Mouse (Mus musculus) lung, postnatal 0 days (tissue): ENCODE data around the gene Lurap1l. TPM values are rescaled to one million over a fixed set of nuclear protein-coding genes. Genes with fewer than 3 reads are reported as not detected.

ENCODE experiments used
- ATAC-seq: fragments of 200-750 bp; cut with Nextera tagmentation; 2 replicates; pipeline ENCODE4 v1.8.0; 2017; ENCODE audit warnings: moderate library complexity
- DNase-seq: peaks from one replicate; pipeline ENCODE4 v3.0.0-alpha.2; 2016; ENCODE audit warnings: low spot score
- H3K27ac ChIP-seq: fragments of 300-500 bp; sonication (generic); 2 replicates; pipeline ENCODE4 v1.5.1; 2014; ENCODE audit warnings: antibody characterized with exemption, mild to moderate bottlenecking, low read length, mixed read lengths
- H3K27me3 ChIP-seq: fragments of 300-500 bp; sonication (generic); replicated peaks from 2 replicates; pipeline ENCODE4 v1.6.1; 2014; ENCODE audit warnings: low read length, mixed read lengths; ENCODE audit not compliant: insufficient read depth
- H3K36me3 ChIP-seq: fragments of 300-500 bp; sonication (generic); 2 replicates; pipeline ENCODE4 v1.6.1; 2014; ENCODE audit warnings: low read length, mixed read lengths; ENCODE audit not compliant: insufficient read depth
- H3K4me1 ChIP-seq: fragments of 300-500 bp; sonication (generic); 2 replicates; pipeline ENCODE4 v1.6.1; 2014; ENCODE audit warnings: antibody characterized with exemption, low read depth, low read length, mixed read lengths; ENCODE audit not compliant: insufficient read depth
- H3K4me2 ChIP-seq: fragments of 300-500 bp; sonication (generic); replicated peaks from 2 replicates; pipeline ENCODE4 v1.6.1; 2014; ENCODE audit warnings: low read depth, mild to moderate bottlenecking, low read length, moderate library complexity, mixed read lengths
- H3K4me3 ChIP-seq: fragments of 300-500 bp; sonication (generic); 2 replicates; pipeline ENCODE4 v1.5.1; 2014; ENCODE audit warnings: low read depth, low read length
- H3K9ac ChIP-seq: fragments of 300-500 bp; sonication (generic); replicated peaks from 2 replicates; pipeline ENCODE4 v1.6.1; 2014; ENCODE audit warnings: low read depth, mild to moderate bottlenecking
- H3K9me3 ChIP-seq: fragments of 300-500 bp; sonication (generic); 2 replicates; pipeline ENCODE4 v1.6.1; 2016; ENCODE audit warnings: low read length, mixed read lengths
- CTCF ChIP-seq: IDR thresholded peaks from 2 replicates; pipeline ENCODE4 v1.5.1; 2016; ENCODE audit warnings: antibody characterized with exemption, mild to moderate bottlenecking
- EP300 ChIP-seq: IDR thresholded peaks from 2 replicates; pipeline ENCODE4 v1.6.1; 2016; ENCODE audit warnings: antibody characterized with exemption, mild to moderate bottlenecking, control low read depth
- WGBS: fragments of 180-500 bp; shearing (Covaris S2); extraction: QIAGEN DNeasy Blood & Tissue Kit; methylation state at CpG from one replicate; pipeline ENCODE4 v1.1.7; 2014; 5-methylcytosine and 5-hydroxymethylcytosine counted together
- microRNA-seq: library from miRNA; unstranded; fragments of <30 nt; microRNA quantifications from one replicate; pipeline ENCODE4, GENCODE M21; 2016
- polyA plus RNA-seq: library from polyadenylated mRNA; unstranded; fragments of >200 nt; fragmentation: Nextera tagmentation; extraction: Ambion mirVana; gene quantifications from 2 replicates; pipeline ENCODE4 v1.2.1, GENCODE M21; 2015

Gene Lurap1l
- polyA plus RNA-seq, 1 experiment from 2014 or later, result 48.0 TPM

- no peaks in the 10 kb centered on the region for H3K36me3 ChIP-seq
- no peak overlapping the region for H3K27ac ChIP-seq
- no peaks in the 10 kb centered on the region for H3K27me3 ChIP-seq
- peak; percentile 25; the same call in 1 of the 2 replicates for ATAC-seq
- H3K4me3 ChIP-seq, result no peak overlapping the region
- WGBS, result 16% methylated on average over 2 of the region's 2 CpGs
- H3K4me2 ChIP-seq, result no peak overlapping the region
- no peaks in the 10 kb centered on the region for H3K4me1 ChIP-seq
- no peak for TF ChIP-seq CTCF
- TF ChIP-seq EP300, result no peak
- H3K9me3 ChIP-seq, result no peaks in the 10 kb centered on the region
- no peak overlapping the region for H3K9ac ChIP-seq
- peak; percentile 12 for DNase-seq
Measured at GRCm38 (mm10) chr4:80955942-80956341, 45.5 kb downstream of the Lurap1l start.

GRCm38 (mm10) chr4:80967526-80967925 is 57.1 kb downstream of the Lurap1l start:
- WGBS, result 94% methylated on average over 17 of the region's 17 CpGs
- ATAC-seq, result no peak
- H3K36me3 ChIP-seq, result no peaks in the 10 kb centered on the region

GRCm38 (mm10) chr4:80971846-80972245 is 61.4 kb downstream of the Lurap1l start:
- TF ChIP-seq EP300 (no peak), CTCF (no peak)
- H3K9ac ChIP-seq, result no peak overlapping the region
- H3K27ac ChIP-seq, result no peak overlapping the region
- WGBS, result 32% methylated on average over 1 of the region's 1 CpGs
- ATAC-seq (no peak), DNase-seq (no peak)
- 0 out of 2 replicates have a peak, but pooled peaks cover 2% of the 10 kb centered on the region for H3K9me3 ChIP-seq
- H3K27me3 ChIP-seq, result no peaks in the 10 kb centered on the region
- no peak overlapping the region for H3K4me3 ChIP-seq
- H3K36me3 ChIP-seq, result no peaks in the 10 kb centered on the region
- H3K4me2 ChIP-seq, result no peak overlapping the region
- H3K4me1 ChIP-seq, result no peaks in the 10 kb centered on the region

More at GRCm38 (mm10) chr4:80967526-80967925, 57.1 kb downstream of the Lurap1l start:
- Histone ChIP-seq H3K27me3 (no peaks in the 10 kb centered on the region), H3K9ac (no peak overlapping the region), H3K9me3 (0 out of 2 replicates have a peak, but pooled peaks cover 2% of the 10 kb centered on the region), H3K4me1 (no peaks in the 10 kb centered on the region), H3K4me3 (no peak overlapping the region), H3K27ac (no peak overlapping the region), H3K4me2 (no peak overlapping the region)
- no peak for DNase-seq
- TF ChIP-seq CTCF (no peak), EP300 (no peak)

GRCm38 (mm10) chr4:80973896-80974295 is 63.5 kb downstream of the Lurap1l start:
- Histone ChIP-seq H3K4me3 (no peak overlapping the region), H3K27me3 (no peaks in the 10 kb centered on the region), H3K9me3 (no peaks in the 10 kb centered on the region), H3K9ac (no peak overlapping the region), H3K4me2 (no peak overlapping the region), H3K4me1 (no peaks in the 10 kb centered on the region), H3K27ac (no peak overlapping the region), H3K36me3 (no peaks in the 10 kb centered on the region)
- DNase-seq (no peak), ATAC-seq (no peak)
- TF ChIP-seq CTCF (no peak), EP300 (no peak)

GRCm38 (mm10) chr4:80990819-80991218 is 80.4 kb downstream of the Lurap1l start:
- H3K4me3 ChIP-seq, result no peak overlapping the region
- no peaks in the 10 kb centered on the region for H3K27me3 ChIP-seq
- no peaks in the 10 kb centered on the region for H3K9me3 ChIP-seq
- 44% methylated on average over 1 of the region's 1 CpGs for WGBS
- H3K9ac ChIP-seq, result no peak overlapping the region
- ATAC-seq (peak; percentile 60), DNase-seq (peak; percentile 55)
- no peak for TF ChIP-seq EP300
- TF ChIP-seq CTCF, result no peak
- no peak overlapping the region for H3K27ac ChIP-seq
- H3K4me1 ChIP-seq, result no peaks in the 10 kb centered on the region
- H3K36me3 ChIP-seq, result no peaks in the 10 kb centered on the region
- no peak overlapping the region for H3K4me2 ChIP-seq

GRCm38 (mm10) chr4:81003528-81003927 is 93.1 kb downstream of the Lurap1l start:
- Histone ChIP-seq H3K4me1 (0 out of 2 replicates have a peak, but pooled peaks cover 3% of the 10 kb centered on the region), H3K9me3 (no peaks in the 10 kb centered on the region), H3K27ac (no peak overlapping the region), H3K4me3 (no peak overlapping the region), H3K9ac (no peak overlapping the region), H3K27me3 (no peaks in the 10 kb centered on the region), H3K36me3 (no peaks in the 10 kb centered on the region), H3K4me2 (no peak overlapping the region)
- TF ChIP-seq EP300 (no peak), CTCF (no peak)
- no peak for ATAC-seq
- no peak for DNase-seq
- 42% methylated on average over 2 of the region's 2 CpGs for WGBS

Small RNA genes lying within 50 kb of the gene (microRNA-seq; reads per million reads assigned to microRNA genes)
- not detected for gene Gm27452

Other genes with a start within 250 kb of the Lurap1l start
- gene Tyrp1, start 76.5 kb upstream of the Lurap1l start, polyA plus RNA-seq, result not detected in 2 replicates